Mouse (Mus musculus) liver, postnatal 0 days (tissue): ENCODE measurements around the gene Pfdn6.

Source experiments
- CTCF ChIP-seq: sonication (generic); IDR thresholded peaks from 2 replicates; pipeline ENCODE4 v1.5.1; 2016; ENCODE audit warnings: antibody characterized with exemption, low read depth
- EP300 ChIP-seq: IDR thresholded peaks from 2 replicates; pipeline ENCODE4 v1.6.1; 2016; ENCODE audit warnings: antibody characterized with exemption, low read depth, mild to moderate bottlenecking

DNA sequence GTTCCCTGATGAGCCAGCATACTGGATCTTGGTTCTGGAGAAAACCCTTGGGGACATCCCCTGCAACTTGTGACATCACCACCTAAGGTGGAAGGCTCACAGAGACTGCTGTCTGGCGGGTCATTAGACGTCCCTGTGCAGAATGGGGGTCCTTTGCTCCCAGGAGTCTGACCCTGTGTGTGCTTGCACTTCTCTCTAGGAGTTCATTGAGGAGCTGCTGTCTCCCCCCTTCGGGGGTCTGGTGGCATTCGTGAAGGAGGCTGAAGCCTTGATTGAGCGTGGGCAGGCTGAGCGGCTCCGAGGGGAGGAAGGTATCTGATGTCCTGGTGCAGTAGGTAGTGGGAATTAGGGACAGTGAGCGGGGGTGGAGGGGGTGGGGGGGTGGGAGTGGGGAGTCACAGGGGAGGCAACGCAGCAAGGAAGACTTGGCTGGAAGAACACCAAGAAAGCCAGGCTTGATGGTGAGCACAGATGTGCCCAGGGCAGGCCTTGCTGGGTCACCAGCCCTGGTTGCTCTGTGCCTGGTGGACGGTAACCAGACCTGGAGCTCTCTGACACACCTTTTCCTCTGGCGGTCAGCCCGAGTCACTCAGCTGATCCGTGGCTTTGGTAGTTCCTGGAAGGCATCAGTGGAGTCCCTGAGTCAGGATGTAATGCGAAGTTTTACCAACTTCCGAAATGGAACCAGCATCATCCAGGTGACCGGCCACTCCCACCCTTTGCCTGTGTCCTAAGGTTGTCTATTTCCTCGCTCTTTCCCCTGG is 25.1 kb upstream of the Pfdn6 start:
- TF ChIP-seq CTCF (no peak), EP300 (no peak)
